Mouse (Mus musculus) urinary bladder, postnatal 10 days (tissue): ENCODE measurements around the gene Gramd2.

Source experiments
- DNase-seq: peaks from one replicate; pipeline ENCODE4 v3.0.0; 2022; ENCODE audit warnings: low spot score

Gene Gramd2

GRCm38 (mm10) chr9:59679678-59680533 lies at the start of gene Gramd2:
Gene Gramd2 (plus strand): TSS chr9:59680144.
- DNase-seq: no peak

GRCm38 (mm10) chr9:59638372-59638771 lies 41.6 kb upstream of the Gramd2 start:
- DNase-seq: no peak

GRCm38 (mm10) chr9:59639936-59640335 lies 40.0 kb upstream of the Gramd2 start:
- DNase-seq: no peak

- no peak for DNase-seq
These were observed 38.6 kb upstream of the Gramd2 start for GRCm38 (mm10) chr9:59641320-59641719.

- no peak for DNase-seq
These were observed 30.0 kb upstream of the Gramd2 start for GRCm38 (mm10) chr9:59649911-59650310.

GRCm38 (mm10) chr9:59653371-59653770 lies 26.6 kb upstream of the Gramd2 start:
- DNase-seq: no peak

- DNase-seq: no peak
These were observed 25.4 kb upstream of the Gramd2 start for GRCm38 (mm10) chr9:59654450-59654983.

GRCm38 (mm10) chr9:59655958-59656634 lies 23.8 kb upstream of the Gramd2 start, which contains the start of gene Pkm:
Gene Pkm (plus strand): TSS chr9:59656368.
- DNase-seq: peak; percentile 92

- DNase-seq: no peak
These were observed 23.0 kb upstream of the Gramd2 start for GRCm38 (mm10) chr9:59656635-59657617.

- no peak for DNase-seq
These were observed 21.8 kb upstream of the Gramd2 start for GRCm38 (mm10) chr9:59658146-59658545.

- no peak for DNase-seq
These were observed 20.6 kb upstream of the Gramd2 start for GRCm38 (mm10) chr9:59659036-59660026.

GRCm38 (mm10) chr9:59660421-59660820 lies 19.5 kb upstream of the Gramd2 start:
- DNase-seq: no peak

- DNase-seq: no peak
These were observed 18.5 kb upstream of the Gramd2 start for GRCm38 (mm10) chr9:59661298-59661975.

- no peak for DNase-seq
These were observed 16.7 kb upstream of the Gramd2 start for GRCm38 (mm10) chr9:59663226-59663625.

- DNase-seq: no peak
These were observed 16.0 kb upstream of the Gramd2 start for GRCm38 (mm10) chr9:59663957-59664356.

GRCm38 (mm10) chr9:59664664-59665256 lies 15.2 kb upstream of the Gramd2 start:
- DNase-seq: no peak

- no peak for DNase-seq
These were observed 13.9 kb upstream of the Gramd2 start for GRCm38 (mm10) chr9:59666016-59666415.

GRCm38 (mm10) chr9:59666813-59667212 lies 13.1 kb upstream of the Gramd2 start:
- no peak for DNase-seq

GRCm38 (mm10) chr9:59667250-59667649 lies 12.7 kb upstream of the Gramd2 start:
- DNase-seq: no peak
